ENCODE assay signal across 22 mouse cellular contexts in the genomic region with DNA sequence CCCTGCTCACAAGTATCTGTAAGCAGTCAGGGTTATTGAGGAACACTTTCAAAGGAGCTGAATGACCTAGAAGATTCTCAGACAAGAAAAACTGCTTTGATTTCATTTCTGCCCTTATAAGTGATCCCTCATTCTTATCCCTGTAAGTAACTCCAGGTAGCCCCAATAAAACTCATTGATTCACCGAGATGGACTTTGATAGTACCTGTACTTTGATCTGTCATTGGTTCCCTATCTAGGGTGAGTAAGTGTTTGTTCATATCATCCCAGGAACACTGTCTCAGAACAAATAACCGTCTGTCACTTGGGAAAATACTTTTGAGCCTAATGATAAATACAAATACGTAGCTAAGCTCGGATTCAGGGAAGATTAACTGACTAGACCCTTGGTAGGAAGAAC.
DNase-seq lines count a peak whose midpoint lies in the region; ATAC-seq and TF ChIP-seq lines count a peak whose summit lies in the region.
"Had no signal": no experiment of that assay in that cellular context is flagged by ENCODE, and none has a peak within 500 bp of the region (broad histone marks: within the 10 kb centered on the region; RNA-seq: fewer than 3 reads in every experiment).

No protein-coding gene starts in this region.

- no peaks in the 10 kb centered on the region for H3K36me3 ChIP-seq in intestine, embryonic 15.5 days
- no peaks in the 10 kb centered on the region for H3K36me3 ChIP-seq in intestine, embryonic 16.5 days (ENCODE audit: control insufficient read depth, insufficient read depth, low read length)
- H3K36me3 ChIP-seq in small intestine, adult 2 months (ENCODE audit: control insufficient read depth, insufficient read depth, low read length) = no peaks in the 10 kb centered on the region
- H3K36me3 ChIP-seq: embryonic facial prominence, embryonic 13.5 days; embryonic facial prominence, embryonic 15.5 days; forebrain, embryonic 10.5 days; forebrain, embryonic 12.5 days had no signal

- H3K27me3 ChIP-seq in intestine, embryonic 15.5 days (replicated peaks) = no peaks in the 10 kb centered on the region
- no peaks in the 10 kb centered on the region for H3K27me3 ChIP-seq in intestine, embryonic 16.5 days (replicated peaks; ENCODE audit: control insufficient read depth, insufficient read depth, low read length)
- H3K27me3 ChIP-seq in small intestine, adult 2 months (ENCODE audit: control insufficient read depth, insufficient read depth, low read length) = no peaks in the 10 kb centered on the region
- H3K27me3 ChIP-seq: embryonic facial prominence, embryonic 15.5 days; forebrain, embryonic 12.5 days had no signal

- peak; percentile 45; the same call in 1 of the 2 replicates for ATAC-seq in intestine, embryonic 15.5 days
- peak; percentile 63 for ATAC-seq in intestine, embryonic 16.5 days
- ATAC-seq: forebrain, embryonic 14.5 days; forebrain, embryonic 16.5 days had no signal

- no peak overlapping the region for H3K4me2 ChIP-seq in intestine, embryonic 15.5 days (replicated peaks)
- H3K4me2 ChIP-seq in intestine, embryonic 16.5 days (ENCODE audit: low read depth, low read length) = no peak overlapping the region
- H3K4me2 ChIP-seq: embryonic facial prominence, embryonic 13.5 days; embryonic facial prominence, embryonic 15.5 days; forebrain, embryonic 12.5 days had no signal

- H3K4me1 ChIP-seq in intestine, embryonic 15.5 days (replicated peaks) = no peaks in the 10 kb centered on the region
- no peaks in the 10 kb centered on the region for H3K4me1 ChIP-seq in intestine, embryonic 16.5 days (ENCODE audit: control insufficient read depth, insufficient read depth, low read length)
- 0 out of 2 replicates have a peak, but pooled peaks cover 5% of the 10 kb centered on the region for H3K4me1 ChIP-seq in small intestine, adult 2 months (ENCODE audit: control insufficient read depth, insufficient read depth, insufficient read length, low read length)
- H3K4me1 ChIP-seq: embryonic facial prominence, embryonic 13.5 days; embryonic facial prominence, embryonic 15.5 days; forebrain, embryonic 10.5 days; forebrain, embryonic 12.5 days had no signal

- 65% methylated on average over 4 of the region's 4 CpGs for WGBS in intestine, embryonic 15.5 days
- WGBS in intestine, embryonic 16.5 days = 56% methylated on average over 4 of the region's 4 CpGs
- 21% methylated on average over 4 of the region's 4 CpGs for WGBS in small intestine, adult 2 months

- no peak for TF ChIP-seq CTCF in small intestine, adult 2 months (IDR thresholded peaks at IDR 0.05; ENCODE audit: extremely low read depth, insufficient read length, insufficient replicate concordance, low read depth, low read length)

- TF ChIP-seq POLR2A in small intestine, adult 2 months (IDR thresholded peaks at IDR 0.05; ENCODE audit: low read depth, low read length) = no peak

- H3K27ac ChIP-seq in intestine, embryonic 15.5 days = no peak overlapping the region
- H3K27ac ChIP-seq in intestine, embryonic 16.5 days (ENCODE audit: low read length) = no peak overlapping the region
- H3K27ac ChIP-seq in small intestine, adult 2 months (ENCODE audit: insufficient read depth, low read depth, low read length) = peak overlapping the region; percentile 73
- H3K27ac ChIP-seq: embryonic facial prominence, embryonic 13.5 days; embryonic facial prominence, embryonic 15.5 days; forebrain, embryonic 10.5 days; forebrain, embryonic 12.5 days had no signal

- H3K9ac ChIP-seq in intestine, embryonic 15.5 days = no peak overlapping the region
- H3K9ac ChIP-seq in intestine, embryonic 16.5 days (ENCODE audit: low read depth, low read length) = no peak overlapping the region
- H3K9ac ChIP-seq: embryonic facial prominence, embryonic 13.5 days; embryonic facial prominence, embryonic 15.5 days; forebrain, embryonic 12.5 days had no signal

- intact Hi-C loops in heart, postnatal 36 days (cut with DNase I) = no loop called here
- intact Hi-C loops in left cerebral cortex, postnatal 10 days (cut with DNase I) = no loop called here

- H3K9me3 ChIP-seq in intestine, embryonic 15.5 days = no peaks in the 10 kb centered on the region
- H3K9me3 ChIP-seq in intestine, embryonic 16.5 days (ENCODE audit: control insufficient read depth, low read length) = no peaks in the 10 kb centered on the region
- H3K9me3 ChIP-seq: embryonic facial prominence, embryonic 13.5 days; embryonic facial prominence, embryonic 15.5 days; forebrain, embryonic 10.5 days; forebrain, embryonic 12.5 days had no signal

- H3K4me3 ChIP-seq in intestine, embryonic 15.5 days (replicated peaks) = no peak overlapping the region
- no peak overlapping the region for H3K4me3 ChIP-seq in intestine, embryonic 16.5 days (ENCODE audit: low read length)
- H3K4me3 ChIP-seq in small intestine, adult 2 months (ENCODE audit: low read depth, low read length) = no peak overlapping the region
- H3K4me3 ChIP-seq: embryonic facial prominence, embryonic 13.5 days; embryonic facial prominence, embryonic 15.5 days; erythroblast, embryonic 14.5 days; forebrain, embryonic 10.5 days; forebrain, embryonic 12.5 days had no signal

- no peak for DNase-seq in heart, postnatal 36 days
- DNase-seq in left cerebral cortex, postnatal 10 days (ENCODE audit: extremely low spot score in 1 of 2, low spot score in 2 of 2) = no peak
- DNase-seq: adrenal gland, adult 2 months; adrenal gland, postnatal 10 days; adrenal gland, postnatal 25 days; cerebellum, adult 11 months; cerebellum, adult 18-20 months; cerebellum, adult 8-10 months; cerebellum, adult 9-11 months; cerebellum, postnatal 14 days; cerebellum, postnatal 36 days; embryo, embryonic 11 days had no signal
